Mouse (Mus musculus) forebrain, embryonic 13.5 days (tissue): ENCODE measurements around the gene Gpsm1. TPM values are rescaled to one million over a fixed set of nuclear protein-coding genes. Genes with fewer than 3 reads are reported as not detected.

ENCODE experiments used
- ATAC-seq: fragments of 200-750 bp; cut with Nextera tagmentation; 2 replicates; pipeline ENCODE4 v1.8.0; 2017
- H3K27ac ChIP-seq: fragments of 300-500 bp; sonication (generic); 2 replicates; pipeline ENCODE4 v1.5.1; 2015; ENCODE audit warnings: inconsistent platforms, mild to moderate bottlenecking, moderate library complexity
- H3K27me3 ChIP-seq: fragments of 300-500 bp; sonication (generic); 2 replicates; pipeline ENCODE4 v1.6.1; 2015; ENCODE audit warnings: mild to moderate bottlenecking, inconsistent platforms
- H3K36me3 ChIP-seq: fragments of 300-500 bp; sonication (generic); 2 replicates; pipeline ENCODE4 v1.6.1; 2015; ENCODE audit warnings: mild to moderate bottlenecking, inconsistent platforms; ENCODE audit not compliant: poor library complexity, severe bottlenecking
- H3K4me1 ChIP-seq: fragments of 300-500 bp; sonication (generic); 2 replicates; pipeline ENCODE4 v1.6.1; 2015; ENCODE audit warnings: inconsistent platforms
- H3K4me2 ChIP-seq: fragments of 300-500 bp; sonication (generic); 2 replicates; pipeline ENCODE4 v1.6.1; 2015; ENCODE audit warnings: inconsistent platforms, mild to moderate bottlenecking, moderate library complexity
- H3K4me3 ChIP-seq: fragments of 300-500 bp; sonication (generic); 2 replicates; pipeline ENCODE4 v1.5.1; 2015; ENCODE audit warnings: mild to moderate bottlenecking, inconsistent platforms
- H3K9ac ChIP-seq: fragments of 300-500 bp; sonication (generic); 2 replicates; pipeline ENCODE4 v1.6.1; 2015; ENCODE audit warnings: mild to moderate bottlenecking, inconsistent platforms
- H3K9me3 ChIP-seq: fragments of 300-500 bp; sonication (generic); replicated peaks from 2 replicates; pipeline ENCODE4 v1.6.1; 2016; ENCODE audit warnings: inconsistent platforms
- WGBS: fragments of 180-500 bp; shearing (Covaris S2); methylation state at CpG from one replicate; pipeline ENCODE4 v1.1.7; 2015; 5-methylcytosine and 5-hydroxymethylcytosine counted together
- polyA plus RNA-seq: library from polyadenylated mRNA; unstranded; fragments of >200 nt; fragmentation: Nextera tagmentation; extraction: Ambion mirVana; gene quantifications from 2 replicates; pipeline ENCODE4 v1.2.1, GENCODE M21; 2015

Gpsm1 gene
- polyA plus RNA-seq, 1 experiment from 2014 or later, result 97.7 TPM

- Histone ChIP-seq H3K9me3 (no peaks in the 10 kb centered on the region), H3K27ac (no peak overlapping the region), H3K9ac (no peak overlapping the region), H3K4me2 (no peak overlapping the region), H3K4me1 (peaks cover 23% of the 10 kb centered on the region), H3K27me3 (no peaks in the 10 kb centered on the region), H3K36me3 (peaks cover 72% of the 10 kb centered on the region), H3K4me3 (no peak overlapping the region)
- WGBS, result 73% methylated on average over 6 of the region's 6 CpGs
- no peak for ATAC-seq
Measured at GRCm38 (mm10) chr2:26348241-26348640, 32.9 kb downstream of the Gpsm1 start.

DNA sequence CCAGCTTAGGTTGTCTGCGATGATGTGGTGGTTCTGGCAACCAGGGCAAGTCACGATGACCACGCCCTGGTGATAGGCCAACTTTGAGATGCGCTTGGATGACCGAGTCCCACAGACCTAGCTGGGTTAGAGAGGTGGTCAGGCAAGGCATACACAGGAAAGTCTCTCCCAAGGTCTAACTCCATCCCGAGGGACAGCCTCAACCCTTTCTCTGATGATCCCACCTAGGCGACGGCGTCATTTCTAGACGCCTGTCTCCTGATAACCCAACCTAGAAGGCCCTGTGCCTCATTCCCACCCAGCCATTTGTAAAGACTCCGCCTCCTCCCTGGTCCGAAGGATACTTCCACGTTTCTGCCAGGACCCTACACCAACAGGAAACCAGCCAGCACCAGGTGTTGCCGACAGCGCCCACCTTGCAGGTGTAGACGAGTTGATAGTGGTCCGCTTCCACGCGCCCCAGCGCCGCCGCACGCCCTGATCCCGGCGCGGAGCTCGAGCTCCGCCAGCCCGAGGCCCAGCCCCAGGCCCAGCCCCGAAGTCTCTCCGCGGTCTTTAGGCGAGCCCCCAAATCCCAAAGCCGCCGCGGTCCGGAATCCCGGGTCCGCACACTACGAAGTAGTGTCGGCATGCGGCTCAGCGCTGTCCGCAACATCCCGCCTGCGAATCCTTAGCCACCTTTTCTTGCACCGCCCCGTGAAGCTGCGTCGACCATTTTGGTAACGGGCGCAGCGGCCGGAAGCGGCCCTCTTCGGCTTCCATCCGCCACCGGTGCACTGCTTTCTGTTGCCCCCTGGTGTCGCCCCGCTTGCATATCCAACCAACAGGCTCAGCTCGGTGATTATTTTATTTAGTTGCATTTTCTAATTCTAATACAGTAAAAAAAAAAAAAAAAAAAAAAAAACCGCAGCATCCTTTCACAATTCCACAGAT is 36.3 kb downstream of the Gpsm1 start, which contains the start of gene Dnlz:
Dnlz (minus strand) TSS at position 753 of the 933 bp plus-strand sequence.
- H3K9ac ChIP-seq, result peak within 1 kb of the TSS; percentile 93
- 2% methylated on average over 62 of the region's 62 CpGs for WGBS
- H3K4me2 ChIP-seq, result peak within 1 kb of the TSS; percentile 96
- peaks cover 38% of the 10 kb centered on the region for H3K36me3 ChIP-seq
- peak within 1 kb of the TSS; percentile 85 for H3K4me3 ChIP-seq
- H3K9me3 ChIP-seq, result no peaks in the 10 kb centered on the region
- H3K27me3 ChIP-seq, result no peaks in the 10 kb centered on the region
- peaks cover 26% of the 10 kb centered on the region for H3K4me1 ChIP-seq
- peak within 1 kb of the TSS; percentile 84 for H3K27ac ChIP-seq
- ATAC-seq, result peak; percentile 84

- H3K4me1 ChIP-seq, result peaks cover 26% of the 10 kb centered on the region
- peak overlapping the region; percentile 93 for H3K9ac ChIP-seq
- peak; percentile 63 for ATAC-seq
- H3K36me3 ChIP-seq, result peaks cover 30% of the 10 kb centered on the region
- no peaks in the 10 kb centered on the region for H3K9me3 ChIP-seq
- WGBS, result 3% methylated on average over 36 of the region's 36 CpGs
- H3K27me3 ChIP-seq, result no peaks in the 10 kb centered on the region
- peak overlapping the region; percentile 85 for H3K4me3 ChIP-seq
- peak overlapping the region; percentile 96 for H3K4me2 ChIP-seq
- peak overlapping the region; percentile 84 for H3K27ac ChIP-seq
Measured at GRCm38 (mm10) chr2:26352291-26352910, 37.1 kb downstream of the Gpsm1 start.

- Histone ChIP-seq H3K9ac (peak overlapping the region; percentile 93), H3K27me3 (no peaks in the 10 kb centered on the region), H3K4me1 (peaks cover 26% of the 10 kb centered on the region), H3K4me2 (peak overlapping the region; percentile 96), H3K9me3 (no peaks in the 10 kb centered on the region), H3K27ac (no peak overlapping the region), H3K4me3 (peak overlapping the region; percentile 85), H3K36me3 (peaks cover 21% of the 10 kb centered on the region)
- ATAC-seq, result no peak
- WGBS, result 91% methylated on average over 11 of the region's 11 CpGs
Measured at GRCm38 (mm10) chr2:26353066-26353980, 38.0 kb downstream of the Gpsm1 start.

GRCm38 (mm10) chr2:26354401-26354800 is 39.1 kb downstream of the Gpsm1 start:
- peaks cover 10% of the 10 kb centered on the region for H3K36me3 ChIP-seq
- 98% methylated on average over 4 of the region's 4 CpGs for WGBS
- H3K4me1 ChIP-seq, result peaks cover 26% of the 10 kb centered on the region
- no peak overlapping the region for H3K9ac ChIP-seq
- H3K27me3 ChIP-seq, result no peaks in the 10 kb centered on the region
- no peaks in the 10 kb centered on the region for H3K9me3 ChIP-seq
- no peak overlapping the region for H3K4me3 ChIP-seq
- H3K4me2 ChIP-seq, result no peak overlapping the region
- ATAC-seq, result no peak
- H3K27ac ChIP-seq, result no peak overlapping the region

DNA sequence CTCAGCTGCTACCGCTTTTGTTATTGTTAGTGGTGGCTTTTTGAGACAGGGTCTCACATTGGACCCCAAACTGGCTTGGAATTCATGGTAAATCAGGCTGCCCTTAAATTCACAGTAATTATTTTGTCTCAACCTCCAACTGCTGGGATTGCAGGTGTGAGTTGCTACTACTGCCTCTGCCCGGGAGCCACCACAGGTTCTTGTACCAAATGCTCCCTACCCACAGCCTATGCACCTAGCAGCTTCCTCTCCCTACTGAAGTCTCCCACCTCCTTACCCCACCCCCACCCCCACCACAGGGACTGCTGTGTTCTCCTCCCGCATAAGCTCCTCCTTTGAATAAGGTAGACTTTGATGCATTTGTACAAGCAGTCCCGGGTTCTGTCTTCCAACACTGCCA is 40.9 kb downstream of the Gpsm1 start:
- no peak overlapping the region for H3K9ac ChIP-seq
- peaks cover 14% of the 10 kb centered on the region for H3K4me1 ChIP-seq
- no peak overlapping the region for H3K27ac ChIP-seq
- H3K9me3 ChIP-seq, result no peaks in the 10 kb centered on the region
- H3K27me3 ChIP-seq, result no peaks in the 10 kb centered on the region
- no peak overlapping the region for H3K4me3 ChIP-seq
- 85% methylated on average over 4 of the region's 4 CpGs for WGBS
- H3K36me3 ChIP-seq, result no peaks in the 10 kb centered on the region
- H3K4me2 ChIP-seq, result no peak overlapping the region
- no peak for ATAC-seq

GRCm38 (mm10) chr2:26356678-26357077 is 41.4 kb downstream of the Gpsm1 start:
- Histone ChIP-seq H3K9ac (no peak overlapping the region), H3K4me3 (no peak overlapping the region), H3K27me3 (no peaks in the 10 kb centered on the region), H3K4me2 (no peak overlapping the region), H3K9me3 (no peaks in the 10 kb centered on the region), H3K36me3 (no peaks in the 10 kb centered on the region), H3K27ac (no peak overlapping the region), H3K4me1 (peaks cover 12% of the 10 kb centered on the region)
- ATAC-seq, result no peak
- WGBS, result 78% methylated on average over 7 of the region's 7 CpGs

GRCm38 (mm10) chr2:26357484-26357883 is 42.2 kb downstream of the Gpsm1 start:
- no peak overlapping the region for H3K4me3 ChIP-seq
- peaks cover 2% of the 10 kb centered on the region; the same call in 1 of the 2 replicates for H3K36me3 ChIP-seq
- WGBS, result 50% methylated on average over 15 of the region's 15 CpGs
- H3K27ac ChIP-seq, result no peak overlapping the region
- no peak for ATAC-seq
- no peaks in the 10 kb centered on the region for H3K27me3 ChIP-seq
- H3K9ac ChIP-seq, result no peak overlapping the region
- H3K9me3 ChIP-seq, result no peaks in the 10 kb centered on the region
- no peak overlapping the region for H3K4me2 ChIP-seq
- H3K4me1 ChIP-seq, result peaks cover 11% of the 10 kb centered on the region

DNA sequence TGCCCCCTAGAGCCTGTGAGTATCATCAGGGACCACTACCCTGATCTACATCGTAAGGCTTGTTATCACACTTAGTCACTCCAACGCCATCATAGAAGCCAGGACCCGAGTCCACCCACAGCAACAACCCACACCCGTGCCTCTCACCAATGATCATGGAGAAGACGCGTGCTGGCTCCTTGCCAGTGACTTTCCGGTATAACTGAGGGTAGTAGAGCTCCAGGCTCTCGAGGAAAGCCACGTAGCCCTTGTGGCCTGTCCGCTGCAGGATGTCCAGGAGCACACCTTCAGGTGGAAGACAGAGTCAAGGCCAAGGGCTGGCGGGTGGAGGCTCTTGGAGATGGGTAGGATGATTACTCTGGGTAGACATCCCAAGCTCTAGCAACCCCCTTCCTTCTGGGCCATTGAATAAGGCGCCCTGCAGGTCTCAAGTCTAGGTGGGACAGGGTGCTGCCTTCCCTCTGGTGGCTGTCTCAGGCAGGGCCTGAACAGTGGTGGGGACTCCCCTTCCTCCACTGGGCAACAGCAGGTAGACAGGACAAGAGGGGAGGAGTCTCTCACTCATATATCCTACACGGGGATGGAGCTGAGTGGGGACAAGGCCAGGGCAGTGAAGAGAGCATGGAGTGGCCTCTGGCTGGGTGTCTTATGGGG is 43.5 kb downstream of the Gpsm1 start:
- WGBS, result 91% methylated on average over 13 of the region's 13 CpGs
- H3K4me1 ChIP-seq, result no peaks in the 10 kb centered on the region
- H3K4me3 ChIP-seq, result no peak overlapping the region
- no peaks in the 10 kb centered on the region for H3K27me3 ChIP-seq
- no peak overlapping the region for H3K4me2 ChIP-seq
- no peak overlapping the region for H3K27ac ChIP-seq
- no peaks in the 10 kb centered on the region for H3K9me3 ChIP-seq
- H3K9ac ChIP-seq, result no peak overlapping the region
- H3K36me3 ChIP-seq, result peaks cover 15% of the 10 kb centered on the region
- no peak for ATAC-seq

DNA sequence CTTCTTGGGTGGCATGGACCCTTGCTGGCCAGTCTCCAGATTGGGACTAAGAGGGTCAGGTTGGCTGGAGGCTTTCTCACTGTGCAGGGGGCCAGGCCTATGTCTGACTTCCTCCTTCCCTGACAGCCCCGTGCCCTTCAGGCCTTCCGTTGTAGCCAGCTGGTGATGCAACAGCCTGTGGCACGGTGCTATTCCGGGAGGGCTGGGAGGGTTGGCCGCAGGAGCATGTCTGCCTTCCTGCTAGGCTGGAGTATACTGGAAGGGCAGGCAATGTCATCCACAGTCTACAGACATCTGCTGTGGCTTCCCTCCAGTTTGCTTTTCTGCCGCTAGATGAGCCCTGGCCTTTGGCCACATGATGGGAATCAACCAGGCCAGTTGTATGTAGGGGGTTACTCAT is 44.7 kb downstream of the Gpsm1 start:
- Histone ChIP-seq H3K27me3 (no peaks in the 10 kb centered on the region), H3K27ac (no peak overlapping the region), H3K9ac (no peak overlapping the region), H3K4me1 (no peaks in the 10 kb centered on the region), H3K9me3 (no peaks in the 10 kb centered on the region), H3K4me3 (no peak overlapping the region), H3K36me3 (peaks cover 27% of the 10 kb centered on the region), H3K4me2 (no peak overlapping the region)
- no peak for ATAC-seq
- 94% methylated on average over 6 of the region's 6 CpGs for WGBS

DNA sequence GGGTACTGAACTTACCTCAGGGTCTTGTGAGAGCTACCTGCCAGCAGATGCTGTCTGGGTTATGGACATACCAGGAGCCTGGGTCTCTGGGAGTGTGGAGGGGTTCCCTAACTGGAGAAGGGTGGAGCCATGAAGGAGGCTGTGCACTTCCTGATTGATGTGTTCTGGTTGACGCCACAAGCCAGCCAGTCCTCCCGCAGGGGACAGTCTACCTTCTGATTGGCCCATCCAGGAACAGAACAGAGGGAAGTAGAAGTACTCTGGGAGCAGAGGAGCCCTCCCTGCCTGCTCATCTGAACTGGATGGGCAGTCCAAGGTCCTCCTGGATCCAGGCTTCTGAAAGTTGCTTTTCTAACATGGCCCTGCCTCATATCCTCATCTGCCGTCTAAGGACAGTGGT is 45.5 kb downstream of the Gpsm1 start, which contains the start of gene Card9:
Card9 (minus strand) TSS at position 147 of the 400 bp plus-strand sequence.
- no peak within 1 kb of the TSS for H3K4me3 ChIP-seq
- no peak for ATAC-seq
- no peak within 1 kb of the TSS for H3K4me2 ChIP-seq
- 58% methylated on average over 3 of the region's 3 CpGs for WGBS
- no peaks in the 10 kb centered on the region for H3K27me3 ChIP-seq
- no peak within 1 kb of the TSS for H3K27ac ChIP-seq
- H3K36me3 ChIP-seq, result peaks cover 35% of the 10 kb centered on the region
- no peak within 1 kb of the TSS for H3K9ac ChIP-seq
- no peaks in the 10 kb centered on the region for H3K4me1 ChIP-seq
- H3K9me3 ChIP-seq, result no peaks in the 10 kb centered on the region
